Comparison of ENCODE assay signal across 24 mouse cellular contexts in the genomic region with DNA sequence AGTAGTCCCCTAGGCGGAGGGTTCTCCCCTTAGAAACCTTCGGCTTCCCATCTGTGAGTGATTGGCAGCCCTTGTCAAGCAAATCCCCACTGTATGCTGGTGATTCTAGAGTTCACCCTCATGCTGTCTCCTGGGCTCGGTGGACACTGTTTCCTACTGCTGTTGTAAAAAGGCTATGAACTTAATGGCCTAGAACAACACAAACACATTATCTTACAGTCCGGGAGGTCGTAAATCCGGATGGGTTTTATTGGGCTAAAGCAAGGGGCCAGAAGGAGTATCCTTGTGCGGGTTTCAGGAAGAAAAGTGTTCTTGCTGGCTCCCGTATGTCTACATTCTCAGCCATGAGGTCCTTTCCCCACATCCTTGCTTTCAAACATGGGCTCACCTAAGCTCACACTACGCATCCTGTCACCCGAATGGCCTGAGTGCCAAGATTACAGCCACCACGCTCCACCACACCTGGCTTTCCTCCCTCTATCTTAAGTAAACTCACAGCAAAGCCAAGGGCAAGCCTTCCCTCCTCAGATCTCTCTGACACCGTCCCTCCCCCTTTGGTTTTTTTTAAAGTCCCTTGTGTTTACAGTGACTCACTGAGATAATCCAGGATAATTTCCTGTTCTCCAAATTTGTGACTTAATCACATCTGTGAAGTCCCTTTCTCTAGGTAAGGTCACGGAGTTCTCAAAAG. TPM values are rescaled to one million over a fixed set of nuclear protein-coding genes. Genes with fewer than 3 reads are reported as not detected.
DNase-seq lines count a peak whose midpoint lies in the region; ATAC-seq and TF ChIP-seq lines count a peak whose summit lies in the region.
"Had no signal": no experiment of that assay in that cellular context is flagged by ENCODE, and none has a peak within 500 bp of the region (broad histone marks: within the 10 kb centered on the region; RNA-seq: fewer than 3 reads in every experiment).

No protein-coding gene starts in this region.

- intact Hi-C loops in heart, postnatal 14 days (cut with DNase I): no loop called here
- intact Hi-C loops in heart, adult 2 months (cut with DNase I): no loop called here

- no peaks in the 10 kb centered on the region for H3K79me2 ChIP-seq in heart, adult 2 months (replicated peaks; ENCODE audit: control insufficient read depth, insufficient read depth, low read length)

- no peak overlapping the region for H3K4me2 ChIP-seq in lung, postnatal 0 days (replicated peaks; ENCODE audit: low read depth, low read length)
- no peak overlapping the region for H3K4me2 ChIP-seq in intestine, embryonic 14.5 days (ENCODE audit: low read length)
- H3K4me2 ChIP-seq in stomach, embryonic 16.5 days (ENCODE audit: low read depth, low read length): no peak overlapping the region; the same call in 1 of the 2 replicates
- H3K4me2 ChIP-seq: embryonic facial prominence, embryonic 13.5 days; heart, embryonic 15.5 days; liver, embryonic 11.5 days; neural tube, embryonic 12.5 days had no signal

- DNase-seq in heart, embryonic 10.5 days (ENCODE audit: low spot score): no peak
- DNase-seq in heart, postnatal 14 days: no peak
- peak; percentile 30 for DNase-seq in lung, postnatal 0 days (ENCODE audit: low spot score)
- no peak for DNase-seq in lung, postnatal 25 days (ENCODE audit: low spot score)
- DNase-seq in intestine, embryonic 14.5 days (ENCODE audit: low spot score): no peak
- no peak for DNase-seq in heart, adult 2 months
- DNase-seq in thymus, postnatal 36 days: no peak
- DNase-seq: adrenal gland, adult 8-10 months; cerebellum, postnatal 10 days; gastrocnemius, postnatal 10 days; heart, adult 11 months; kidney, postnatal 14 days; layer of hippocampus, adult 9-11 months; lung, adult 2 months; lung, postnatal 4 days had no signal

- 54% methylated on average over 13 of the region's 13 CpGs for WGBS in heart, embryonic 10.5 days
- WGBS in lung, postnatal 0 days: 34% methylated on average over 13 of the region's 13 CpGs
- 35% methylated on average over 13 of the region's 13 CpGs for WGBS in intestine, embryonic 14.5 days
- 38% methylated on average over 13 of the region's 13 CpGs for WGBS in stomach, embryonic 16.5 days
- 54% methylated on average over 13 of the region's 13 CpGs for WGBS in heart, adult 2 months

- no peak overlapping the region for H3K9ac ChIP-seq in lung, postnatal 0 days (replicated peaks; ENCODE audit: low read depth)
- no peak overlapping the region for H3K9ac ChIP-seq in intestine, embryonic 14.5 days (ENCODE audit: low read length)
- H3K9ac ChIP-seq in stomach, embryonic 16.5 days (ENCODE audit: low read length): no peak overlapping the region
- no peak overlapping the region for H3K9ac ChIP-seq in heart, adult 2 months (ENCODE audit: low read depth, low read length)
- H3K9ac ChIP-seq: embryonic facial prominence, embryonic 13.5 days; heart, embryonic 15.5 days; neural tube, embryonic 12.5 days had no signal

- ATAC-seq in lung, postnatal 0 days: peak; percentile 50
- ATAC-seq in intestine, embryonic 14.5 days (replicated peaks; ENCODE audit: low FRiP score, low TSS enrichment, low read depth): peak; percentile 73
- peak; percentile 84 for ATAC-seq in stomach, embryonic 16.5 days (ENCODE audit: insufficient read depth, low FRiP score)
- ATAC-seq: forebrain, embryonic 14.5 days; hindbrain, postnatal 0 days had no signal

- no peak overlapping the region for H3K4me3 ChIP-seq in heart, embryonic 10.5 days
- no peak overlapping the region for H3K4me3 ChIP-seq in lung, postnatal 0 days (ENCODE audit: low read depth, low read length)
- no peak overlapping the region for H3K4me3 ChIP-seq in intestine, embryonic 14.5 days (ENCODE audit: low read depth, low read length)
- H3K4me3 ChIP-seq in stomach, embryonic 16.5 days (replicated peaks; ENCODE audit: low read length): no peak overlapping the region
- no peak overlapping the region for H3K4me3 ChIP-seq in heart, adult 2 months
- H3K4me3 ChIP-seq: embryonic facial prominence, embryonic 13.5 days; heart, embryonic 15.5 days; limb, embryonic 10.5 days; midbrain, embryonic 10.5 days; neural tube, embryonic 12.5 days had no signal

- no peak for TF ChIP-seq POLR2A in heart, adult 2 months (IDR thresholded peaks at IDR 0.05; ENCODE audit: insufficient read depth, low read depth, low read length)

- peaks cover 37% of the 10 kb centered on the region for H3K4me1 ChIP-seq in heart, embryonic 10.5 days
- H3K4me1 ChIP-seq in lung, postnatal 0 days (ENCODE audit: insufficient read depth, low read depth, low read length): 0 out of 2 replicates have a peak, but pooled peaks cover 2% of the 10 kb centered on the region
- H3K4me1 ChIP-seq in intestine, embryonic 14.5 days (replicated peaks; ENCODE audit: control insufficient read depth, insufficient read depth, low read length): peaks cover 16% of the 10 kb centered on the region
- H3K4me1 ChIP-seq in stomach, embryonic 16.5 days (ENCODE audit: control insufficient read depth, insufficient read depth, low read length): peaks cover 15% of the 10 kb centered on the region
- peaks cover 5% of the 10 kb centered on the region; the same call in 1 of the 2 replicates for H3K4me1 ChIP-seq in heart, adult 2 months (ENCODE audit: control insufficient read depth, insufficient read depth, low read length)
- H3K4me1 ChIP-seq: embryonic facial prominence, embryonic 13.5 days had no signal

- H3K36me3 ChIP-seq in heart, embryonic 10.5 days: no peaks in the 10 kb centered on the region
- H3K36me3 ChIP-seq in lung, postnatal 0 days (ENCODE audit: insufficient read depth, low read length): no peaks in the 10 kb centered on the region
- H3K36me3 ChIP-seq in intestine, embryonic 14.5 days (ENCODE audit: control insufficient read depth, insufficient read depth, low read length): no peaks in the 10 kb centered on the region
- no peaks in the 10 kb centered on the region for H3K36me3 ChIP-seq in stomach, embryonic 16.5 days (ENCODE audit: control insufficient read depth, insufficient read depth, low read length)
- no peaks in the 10 kb centered on the region for H3K36me3 ChIP-seq in heart, adult 2 months (ENCODE audit: control insufficient read depth, insufficient read depth, low read length)
- H3K36me3 ChIP-seq: embryonic facial prominence, embryonic 13.5 days; heart, embryonic 15.5 days; limb, embryonic 10.5 days; midbrain, embryonic 10.5 days; neural tube, embryonic 12.5 days had no signal

- H3K9me3 ChIP-seq in heart, embryonic 10.5 days: no peaks in the 10 kb centered on the region
- H3K9me3 ChIP-seq in lung, postnatal 0 days (ENCODE audit: low read length): no peaks in the 10 kb centered on the region
- H3K9me3 ChIP-seq in intestine, embryonic 14.5 days (ENCODE audit: control insufficient read depth, low read length): no peaks in the 10 kb centered on the region
- H3K9me3 ChIP-seq in stomach, embryonic 16.5 days (replicated peaks; ENCODE audit: control insufficient read depth, low read length): no peaks in the 10 kb centered on the region
- H3K9me3 ChIP-seq: embryonic facial prominence, embryonic 13.5 days; heart, embryonic 15.5 days; limb, embryonic 10.5 days; midbrain, embryonic 10.5 days; neural tube, embryonic 12.5 days had no signal

- no peaks in the 10 kb centered on the region for H3K27me3 ChIP-seq in heart, embryonic 10.5 days (ENCODE audit: insufficient read depth, poor library complexity, severe bottlenecking)
- no peaks in the 10 kb centered on the region for H3K27me3 ChIP-seq in lung, postnatal 0 days (replicated peaks; ENCODE audit: insufficient read depth, low read length)
- 0 out of 2 replicates have a peak, but pooled peaks cover 2% of the 10 kb centered on the region for H3K27me3 ChIP-seq in intestine, embryonic 14.5 days (replicated peaks; ENCODE audit: control insufficient read depth, insufficient read depth, low read length)
- no peaks in the 10 kb centered on the region for H3K27me3 ChIP-seq in stomach, embryonic 16.5 days (ENCODE audit: control insufficient read depth, insufficient read depth, low read length)
- no peaks in the 10 kb centered on the region for H3K27me3 ChIP-seq in heart, adult 2 months (ENCODE audit: control insufficient read depth, insufficient read depth, low read length)
- H3K27me3 ChIP-seq: embryonic facial prominence, embryonic 13.5 days; heart, embryonic 15.5 days; neural tube, embryonic 12.5 days had no signal

- H3K27ac ChIP-seq in heart, embryonic 10.5 days: 0 out of 2 replicates have a peak overlapping the region, but pooled peaks have one; percentile 19
- no peak overlapping the region for H3K27ac ChIP-seq in lung, postnatal 0 days (ENCODE audit: low read length)
- H3K27ac ChIP-seq in intestine, embryonic 14.5 days (ENCODE audit: low read depth): no peak overlapping the region
- H3K27ac ChIP-seq in stomach, embryonic 16.5 days (ENCODE audit: low read length): no peak overlapping the region
- H3K27ac ChIP-seq in heart, adult 2 months: no peak overlapping the region
- H3K27ac ChIP-seq: embryonic facial prominence, embryonic 13.5 days; heart, embryonic 15.5 days; hindbrain, postnatal 0 days; limb, embryonic 10.5 days; midbrain, embryonic 10.5 days; neural tube, embryonic 12.5 days had no signal

- no peak for TF ChIP-seq EP300 in lung, postnatal 0 days (IDR thresholded peaks at IDR 0.05)
- TF ChIP-seq EP300 in heart, adult 2 months (IDR thresholded peaks at IDR 0.05; ENCODE audit: insufficient read depth, low read depth, low read length): no peak

- no peak for TF ChIP-seq CTCF in lung, postnatal 0 days (IDR thresholded peaks at IDR 0.05)
- no peak for TF ChIP-seq CTCF in heart, adult 2 months (IDR thresholded peaks at IDR 0.05)

RNA-seq across cellular contexts. Expression of gene Dusp5, which starts 17.5 kb away (rescaled TPM):
- polyA plus RNA-seq in heart, embryonic 10.5 days (2016; fragmentation: Nextera tagmentation; extraction: Ambion mirVana): 11.9 and 15.9 TPM in 2 replicates
- total RNA-seq in heart, postnatal 14 days (2021): 10 to 100 TPM in 1 of 2 experiments, 1 to 10 TPM in 1; 9.9 to 10.0 TPM
- 10.6 and 10.9 TPM in 2 replicates for polyA plus RNA-seq in lung, postnatal 0 days (2015; fragmentation: Nextera tagmentation; extraction: Ambion mirVana)
- polyA plus RNA-seq in intestine, embryonic 14.5 days (2014; fragmentation: Nextera tagmentation; extraction: Ambion mirVana): 5.8 and 7.3 TPM in 2 replicates
- polyA plus RNA-seq in stomach, embryonic 16.5 days (2015; fragmentation: Nextera tagmentation; extraction: Ambion mirVana): 5.9 and 6.1 TPM in 2 replicates
- 1 to 10 TPM; 4.7 to 6.9 TPM for total RNA-seq in heart, adult 2 months (2021)
- polyA plus RNA-seq in heart, adult 2 months (2012; rRNA removed): 7.5 and 7.6 TPM in 2 replicates
